Mouse (Mus musculus) neural tube, embryonic 15.5 days (tissue): ENCODE data around the gene BC004004. TPM values are rescaled to one million over a fixed set of nuclear protein-coding genes. Genes with fewer than 3 reads are reported as not detected.
"Not testable (repeated sequence)": the region's sequence is repeated elsewhere in the genome, so short reads cannot be mapped to it uniquely, and the experiment has no call there.

Experiments
- ATAC-seq: fragments of 200-750 bp; cut with Nextera tagmentation; 2 replicates; pipeline ENCODE4 v1.8.0; 2017; ENCODE audit warnings: mild to moderate bottlenecking, moderate TSS enrichment, moderate library complexity; ENCODE audit not compliant: low FRiP score
- H3K27ac ChIP-seq: fragments of 300-500 bp; sonication (generic); replicated peaks from 2 replicates; pipeline ENCODE4 v1.5.1; 2015; ENCODE audit warnings: mild to moderate bottlenecking, inconsistent platforms
- H3K27me3 ChIP-seq: fragments of 300-500 bp; sonication (generic); replicated peaks from 2 replicates; pipeline ENCODE4 v1.6.1; 2015; ENCODE audit warnings: inconsistent platforms
- H3K36me3 ChIP-seq: fragments of 300-500 bp; sonication (generic); 2 replicates; pipeline ENCODE4 v1.6.1; 2015; ENCODE audit warnings: inconsistent platforms
- H3K4me1 ChIP-seq: fragments of 300-500 bp; sonication (generic); 2 replicates; pipeline ENCODE4 v1.6.1; 2015; ENCODE audit warnings: inconsistent platforms
- H3K4me2 ChIP-seq: fragments of 300-500 bp; sonication (generic); 2 replicates; pipeline ENCODE4 v1.6.1; 2015; ENCODE audit warnings: inconsistent platforms, mild to moderate bottlenecking, moderate library complexity
- H3K4me3 ChIP-seq: fragments of 300-500 bp; sonication (generic); replicated peaks from 2 replicates; pipeline ENCODE4 v1.5.1; 2015; ENCODE audit warnings: mild to moderate bottlenecking, inconsistent platforms
- H3K9ac ChIP-seq: fragments of 300-500 bp; sonication (generic); replicated peaks from 2 replicates; pipeline ENCODE4 v1.6.1; 2015; ENCODE audit warnings: mild to moderate bottlenecking, inconsistent platforms
- H3K9me3 ChIP-seq: fragments of 300-500 bp; sonication (generic); replicated peaks from 2 replicates; pipeline ENCODE4 v1.6.1; 2016; ENCODE audit warnings: inconsistent platforms
- WGBS: fragments of 180-500 bp; shearing (Covaris S2); methylation state at CpG from one replicate; pipeline ENCODE4 v1.1.7; 2015; ENCODE audit warnings: mixed read lengths; 5-methylcytosine and 5-hydroxymethylcytosine counted together
- polyA plus RNA-seq: library from polyadenylated mRNA; unstranded; fragments of >200 nt; fragmentation: Nextera tagmentation; extraction: Ambion mirVana; gene quantifications from 2 replicates; pipeline ENCODE4 v1.2.1, GENCODE M21; 2015

The BC004004 gene
- polyA plus RNA-seq, 1 experiment from 2014 or later = 116 TPM

DNA sequence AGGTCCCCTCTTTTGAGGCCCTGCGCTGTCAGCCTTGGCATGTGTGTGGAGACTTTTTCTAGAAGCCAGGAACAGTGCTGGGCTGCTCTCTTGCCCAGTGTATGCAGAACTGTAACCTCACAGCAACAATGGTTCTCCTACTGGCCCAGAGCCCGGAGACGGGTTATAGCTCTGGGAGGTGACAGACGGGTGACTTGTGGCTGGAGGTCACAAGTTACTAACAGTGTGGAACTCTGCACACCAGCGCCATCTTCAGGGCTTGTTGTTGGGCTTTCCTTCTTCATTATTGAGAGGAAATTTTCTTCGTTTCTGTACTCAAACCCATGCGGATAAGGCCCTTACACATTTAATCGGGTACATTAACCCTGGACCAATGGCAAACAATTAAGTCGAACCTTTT lies 19.1 kb upstream of the BC004004 start:
- peaks cover 25% of the 10 kb centered on the region for H3K36me3 ChIP-seq
- no peak overlapping the region for H3K27ac ChIP-seq
- no peaks in the 10 kb centered on the region for H3K9me3 ChIP-seq
- peaks cover 43% of the 10 kb centered on the region for H3K4me1 ChIP-seq
- no peak for ATAC-seq
- no peak overlapping the region for H3K4me2 ChIP-seq
- H3K9ac ChIP-seq = no peak overlapping the region
- WGBS = 54% methylated on average over 9 of the region's 9 CpGs
- H3K4me3 ChIP-seq = no peak overlapping the region
- H3K27me3 ChIP-seq = no peaks in the 10 kb centered on the region

DNA sequence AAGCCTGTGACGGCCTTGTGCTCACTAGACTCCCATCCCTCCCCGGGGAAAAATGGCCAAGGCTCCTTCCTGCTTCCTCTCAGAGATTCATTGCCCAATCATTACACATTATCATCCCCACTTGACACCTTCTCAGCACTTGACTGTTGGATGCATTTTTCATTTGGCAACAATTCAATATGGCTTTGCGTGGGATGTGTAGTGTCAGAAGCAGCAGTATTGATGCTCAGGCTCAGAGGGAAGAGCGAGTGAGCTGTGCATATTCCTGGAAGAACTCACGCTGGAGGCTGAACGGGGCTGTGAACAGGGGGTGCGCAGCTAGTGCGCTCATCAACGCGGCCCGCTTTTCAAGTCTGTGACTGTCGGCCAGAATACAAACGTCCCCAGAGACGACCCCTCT lies 17.6 kb upstream of the BC004004 start:
- H3K4me3 ChIP-seq, H3K27me3 ChIP-seq, ATAC-seq, H3K4me2 ChIP-seq, H3K9me3 ChIP-seq, H3K9ac ChIP-seq, H3K27ac ChIP-seq: not testable (repeated sequence)
- peaks cover 25% of the 10 kb centered on the region for H3K36me3 ChIP-seq
- WGBS = 78% methylated on average over 14 of the region's 14 CpGs
- H3K4me1 ChIP-seq = peaks cover 29% of the 10 kb centered on the region

DNA sequence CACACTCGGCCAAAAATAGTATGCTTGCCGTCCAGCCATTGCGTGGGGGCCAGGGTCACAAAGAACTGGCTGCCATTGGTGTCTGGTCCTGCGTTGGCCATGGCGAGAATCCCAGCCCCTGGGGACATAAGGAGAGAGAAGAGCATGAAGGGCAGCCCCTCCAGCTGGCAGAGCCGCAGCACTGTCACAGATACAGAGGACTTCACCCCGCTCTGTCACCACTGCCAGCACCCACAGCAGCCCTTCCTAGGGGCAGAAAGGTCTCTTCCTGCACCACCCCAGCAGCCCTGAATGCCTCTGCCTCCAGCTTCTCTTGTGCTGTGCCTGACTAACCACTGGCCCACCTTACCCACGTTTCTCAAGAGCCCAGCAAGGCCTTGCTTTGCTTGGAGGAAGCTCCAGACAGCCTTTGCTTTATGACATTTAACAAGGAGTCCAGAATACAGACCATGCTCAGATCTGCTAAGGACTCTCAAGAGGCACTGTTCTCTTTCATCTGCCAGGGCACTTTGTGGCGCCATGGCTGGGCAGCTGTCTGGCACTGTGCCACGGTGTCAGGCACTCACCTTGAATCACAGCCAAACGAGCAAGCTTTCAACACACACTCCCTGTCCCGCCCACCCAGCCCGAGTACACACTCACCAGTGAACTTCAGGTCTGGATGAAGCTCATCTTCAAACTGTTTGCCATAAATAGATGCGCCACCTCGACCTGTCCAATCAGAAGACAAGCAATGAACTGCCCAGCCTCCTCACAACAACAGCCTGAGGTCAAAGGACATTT lies 16.8 kb upstream of the BC004004 start:
- Histone ChIP-seq H3K4me1 (peaks cover 23% of the 10 kb centered on the region), H3K4me2 (no peak overlapping the region), H3K27ac (peak overlapping the region; percentile 58; the same call in 1 of the 2 replicates), H3K4me3 (no peak overlapping the region), H3K36me3 (peaks cover 25% of the 10 kb centered on the region), H3K27me3 (no peaks in the 10 kb centered on the region), H3K9ac (no peak overlapping the region), H3K9me3 (no peaks in the 10 kb centered on the region)
- WGBS = 71% methylated on average over 15 of the region's 15 CpGs
- no peak for ATAC-seq

DNA sequence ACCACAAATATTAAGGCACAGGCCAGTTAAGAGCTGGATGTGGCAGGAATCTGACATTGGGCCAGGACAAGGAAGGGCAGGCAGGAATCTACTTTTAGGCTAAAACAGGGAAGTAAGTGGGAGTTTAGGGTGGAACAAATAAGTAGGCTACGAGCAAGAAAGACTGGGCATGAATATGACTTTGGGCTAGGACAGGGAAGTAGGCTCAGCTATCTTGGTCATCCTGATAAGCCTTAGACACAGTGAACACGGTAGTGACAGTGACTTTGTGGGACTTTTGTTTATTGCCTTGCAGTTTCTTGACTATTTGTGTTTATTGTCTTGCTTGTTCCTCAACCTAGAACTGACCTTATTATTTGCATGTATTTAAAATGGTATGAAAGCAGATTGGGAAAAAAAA lies 15.4 kb upstream of the BC004004 start:
- H3K36me3 ChIP-seq = peaks cover 32% of the 10 kb centered on the region
- 87% methylated on average over 2 of the region's 2 CpGs for WGBS
- H3K9ac ChIP-seq = no peak overlapping the region
- H3K4me1 ChIP-seq = peaks cover 26% of the 10 kb centered on the region
- no peaks in the 10 kb centered on the region for H3K27me3 ChIP-seq
- H3K4me3 ChIP-seq = no peak overlapping the region
- ATAC-seq = no peak
- no peaks in the 10 kb centered on the region for H3K9me3 ChIP-seq
- H3K4me2 ChIP-seq = no peak overlapping the region
- no peak overlapping the region for H3K27ac ChIP-seq

DNA sequence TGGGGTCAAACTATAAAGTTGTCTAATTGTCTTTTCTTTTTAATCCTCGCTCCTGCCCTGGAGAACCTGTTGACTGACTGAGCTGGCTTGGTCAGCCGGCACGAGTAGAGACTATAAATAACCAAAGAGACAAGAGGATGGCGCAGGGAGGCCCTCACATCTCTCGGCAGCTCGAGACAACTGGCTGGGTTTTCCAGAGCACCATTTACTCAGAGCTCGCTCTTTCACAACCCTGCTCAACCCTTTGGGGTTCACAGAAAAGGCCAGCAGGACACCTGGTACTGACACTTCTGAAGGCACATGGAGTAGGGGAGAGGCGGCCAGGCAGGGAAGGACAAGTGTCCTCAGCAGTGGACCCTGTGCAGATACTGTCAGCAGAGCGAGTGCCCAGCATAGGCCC lies 14.9 kb upstream of the BC004004 start:
- Histone ChIP-seq H3K27ac (no peak overlapping the region), H3K4me1 (peaks cover 30% of the 10 kb centered on the region), H3K4me2 (no peak overlapping the region), H3K4me3 (no peak overlapping the region), H3K27me3 (no peaks in the 10 kb centered on the region), H3K9me3 (no peaks in the 10 kb centered on the region), H3K9ac (no peak overlapping the region), H3K36me3 (peaks cover 36% of the 10 kb centered on the region)
- no peak for ATAC-seq
- WGBS = 51% methylated on average over 9 of the region's 9 CpGs

DNA sequence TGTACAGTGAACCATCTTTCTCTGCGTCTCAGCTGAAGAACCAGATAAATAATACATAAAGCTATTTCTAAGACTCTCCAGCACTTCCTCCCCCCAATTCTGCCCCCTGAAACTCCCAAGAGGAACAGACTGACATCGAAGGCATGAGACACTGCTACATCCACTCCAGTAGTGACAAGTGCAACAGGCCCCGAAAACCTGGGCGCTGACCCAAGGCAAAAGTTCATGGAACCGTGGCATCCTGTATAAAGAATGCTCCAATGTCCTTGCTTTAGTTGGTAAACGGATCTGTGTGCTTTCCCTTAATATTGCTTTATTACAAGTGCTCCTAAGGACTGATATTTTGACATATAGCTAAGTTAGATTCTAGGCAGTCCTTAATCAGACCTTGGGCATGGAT lies 13.8 kb upstream of the BC004004 start:
- WGBS = 90% methylated on average over 6 of the region's 6 CpGs
- H3K27me3 ChIP-seq, H3K9ac ChIP-seq, ATAC-seq, H3K9me3 ChIP-seq, H3K4me3 ChIP-seq, H3K27ac ChIP-seq, H3K4me2 ChIP-seq: not testable (repeated sequence)
- H3K36me3 ChIP-seq = peaks cover 31% of the 10 kb centered on the region
- H3K4me1 ChIP-seq = peaks cover 35% of the 10 kb centered on the region

DNA sequence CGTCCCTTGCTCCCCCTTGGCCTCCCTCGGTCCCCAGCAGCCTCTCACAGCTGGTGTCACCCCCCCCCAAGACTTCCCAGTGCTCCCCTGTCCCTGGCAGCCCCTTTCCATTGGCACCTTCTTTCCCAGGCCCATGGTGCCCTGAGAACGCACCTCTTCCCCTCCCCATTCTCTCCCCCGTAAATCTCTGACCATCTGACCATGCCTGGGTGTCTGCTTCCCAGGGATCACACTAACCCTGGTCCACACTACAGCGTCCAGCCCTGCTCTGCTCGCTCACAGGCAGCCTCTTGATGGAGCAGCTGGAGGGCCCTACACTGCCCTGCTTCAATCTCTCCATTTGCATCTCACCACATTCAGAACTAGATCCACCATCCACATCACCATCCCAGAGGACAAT lies 12.1 kb upstream of the BC004004 start:
- 88% methylated on average over 6 of the region's 6 CpGs for WGBS
- H3K27ac ChIP-seq = no peak overlapping the region
- H3K36me3 ChIP-seq = peaks cover 18% of the 10 kb centered on the region

DNA sequence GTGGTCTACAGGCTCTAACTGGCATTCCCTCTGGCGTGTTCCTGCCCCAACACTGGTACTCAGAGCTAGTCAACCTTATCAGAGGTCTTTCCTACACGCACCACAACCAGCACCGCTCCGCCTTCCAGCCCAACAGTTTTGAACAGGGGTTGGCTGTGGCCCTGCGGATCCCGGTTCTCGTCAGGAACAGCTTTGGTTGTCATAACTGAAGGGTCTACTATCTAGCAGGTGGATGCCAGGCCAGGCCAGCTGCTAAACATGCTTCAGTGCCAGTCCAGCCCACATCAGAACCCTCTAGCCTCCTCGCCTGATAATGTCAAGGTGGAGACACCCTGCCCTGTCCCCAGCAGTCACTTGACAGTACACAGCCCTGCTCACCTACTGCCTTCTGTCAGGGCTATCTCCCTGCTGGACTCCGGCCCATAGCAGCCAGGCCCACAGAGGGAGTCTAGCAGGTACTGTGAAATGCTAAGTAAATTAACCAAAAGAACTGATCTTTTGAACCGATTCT lies 11.5 kb upstream of the BC004004 start:
- ATAC-seq = no peak
- no peak overlapping the region for H3K27ac ChIP-seq
- H3K9ac ChIP-seq = no peak overlapping the region
- H3K4me3 ChIP-seq = no peak overlapping the region
- peaks cover 14% of the 10 kb centered on the region for H3K36me3 ChIP-seq
- H3K4me1 ChIP-seq = peaks cover 41% of the 10 kb centered on the region
- H3K27me3 ChIP-seq = no peaks in the 10 kb centered on the region
- no peak overlapping the region for H3K4me2 ChIP-seq
- H3K9me3 ChIP-seq = no peaks in the 10 kb centered on the region
- WGBS = 97% methylated on average over 10 of the region's 10 CpGs

More for the DNA sequence above, 12.1 kb upstream of the BC004004 start:
- Histone ChIP-seq H3K4me1 (peaks cover 41% of the 10 kb centered on the region), H3K9ac (no peak overlapping the region), H3K4me3 (no peak overlapping the region), H3K27me3 (no peaks in the 10 kb centered on the region), H3K4me2 (no peak overlapping the region), H3K9me3 (no peaks in the 10 kb centered on the region)
- no peak for ATAC-seq

DNA sequence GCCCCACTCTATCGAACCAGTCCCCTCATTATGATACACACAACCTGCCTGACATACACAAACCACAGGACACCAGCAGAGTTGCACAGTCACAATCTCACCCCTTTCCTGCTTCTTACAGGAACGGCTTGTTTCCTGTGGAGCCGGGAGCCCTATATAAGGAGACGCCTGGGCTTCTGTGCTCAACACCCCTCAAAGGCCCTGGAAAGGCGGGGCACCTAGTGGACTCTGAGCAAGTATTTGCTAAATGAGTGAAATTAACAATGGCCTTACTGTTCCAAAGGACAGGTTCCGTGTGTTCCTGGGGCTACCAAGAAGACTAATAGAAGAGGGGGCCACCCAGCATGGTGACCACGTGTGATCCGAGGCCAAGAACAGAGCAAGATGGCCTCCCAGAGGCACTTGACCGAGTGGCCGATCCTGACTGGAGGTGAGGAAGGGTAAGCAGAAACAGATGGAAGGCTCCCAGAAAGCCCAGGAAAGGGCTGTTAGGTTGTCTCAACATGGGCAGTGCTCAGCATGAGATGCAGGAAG lies 10.5 kb upstream of the BC004004 start:
- H3K36me3 ChIP-seq = peaks cover 14% of the 10 kb centered on the region
- H3K9ac ChIP-seq = no peak overlapping the region
- no peak overlapping the region for H3K4me3 ChIP-seq
- no peak for ATAC-seq
- no peaks in the 10 kb centered on the region for H3K9me3 ChIP-seq
- WGBS = 90% methylated on average over 10 of the region's 10 CpGs
- no peak overlapping the region for H3K4me2 ChIP-seq
- H3K27me3 ChIP-seq = no peaks in the 10 kb centered on the region
- peaks cover 44% of the 10 kb centered on the region for H3K4me1 ChIP-seq
- H3K27ac ChIP-seq = peak overlapping the region; percentile 37; the same call in 1 of the 2 replicates

DNA sequence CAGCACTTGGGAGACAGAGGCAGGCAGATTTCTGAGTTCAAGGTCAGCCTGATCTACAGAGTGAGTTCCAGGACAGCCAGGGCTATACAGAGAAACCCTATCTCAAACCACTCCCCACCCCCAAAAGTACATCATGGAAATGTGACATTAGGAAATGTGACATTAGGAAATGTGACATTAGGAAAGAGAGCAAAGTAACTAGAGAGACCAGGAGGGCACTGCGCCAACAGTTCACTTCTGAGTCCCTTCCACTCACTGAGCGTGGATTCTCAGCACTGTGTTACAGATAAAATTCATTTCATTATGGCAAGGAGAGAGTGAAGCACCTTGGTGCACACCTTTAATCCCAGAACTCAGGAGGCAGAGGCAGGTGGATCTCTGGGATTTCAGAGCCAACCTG lies 9.7 kb upstream of the BC004004 start:
- H3K36me3 ChIP-seq = peaks cover 14% of the 10 kb centered on the region
- H3K27me3 ChIP-seq = no peaks in the 10 kb centered on the region
- no peak for ATAC-seq
- no peaks in the 10 kb centered on the region for H3K9me3 ChIP-seq
- H3K4me1 ChIP-seq = peaks cover 46% of the 10 kb centered on the region
- no peak overlapping the region for H3K27ac ChIP-seq
- H3K9ac ChIP-seq = no peak overlapping the region
- H3K4me3 ChIP-seq = no peak overlapping the region
- H3K4me2 ChIP-seq = no peak overlapping the region
- WGBS = 92% methylated on average over 2 of the region's 2 CpGs

DNA sequence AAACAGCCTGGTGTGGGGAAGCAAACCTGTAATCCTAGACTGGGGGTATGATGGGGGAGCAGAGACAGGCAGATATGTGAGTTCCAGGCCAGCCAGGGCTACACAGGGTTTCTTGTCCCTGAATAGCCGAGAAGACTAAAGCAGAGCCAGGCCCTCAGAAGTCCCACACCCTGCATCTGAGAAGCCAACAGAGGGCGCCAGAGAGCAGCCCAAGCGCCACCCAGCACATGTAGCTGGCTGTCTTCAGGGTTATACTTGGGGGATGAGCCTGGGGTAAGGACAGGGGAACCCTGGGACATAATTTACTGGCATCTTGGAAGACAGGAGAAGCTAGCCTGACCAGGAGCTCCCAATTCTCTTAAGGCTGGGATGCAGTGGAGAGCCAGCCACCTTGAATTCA lies 9.1 kb upstream of the BC004004 start:
- H3K9ac ChIP-seq = no peak overlapping the region
- H3K4me2 ChIP-seq = no peak overlapping the region
- no peaks in the 10 kb centered on the region for H3K9me3 ChIP-seq
- no peaks in the 10 kb centered on the region for H3K27me3 ChIP-seq
- ATAC-seq = no peak
- no peak overlapping the region for H3K27ac ChIP-seq
- H3K4me1 ChIP-seq = peaks cover 51% of the 10 kb centered on the region
- no peak overlapping the region for H3K4me3 ChIP-seq
- peaks cover 14% of the 10 kb centered on the region for H3K36me3 ChIP-seq
- WGBS = 3% methylated on average over 3 of the region's 3 CpGs

DNA sequence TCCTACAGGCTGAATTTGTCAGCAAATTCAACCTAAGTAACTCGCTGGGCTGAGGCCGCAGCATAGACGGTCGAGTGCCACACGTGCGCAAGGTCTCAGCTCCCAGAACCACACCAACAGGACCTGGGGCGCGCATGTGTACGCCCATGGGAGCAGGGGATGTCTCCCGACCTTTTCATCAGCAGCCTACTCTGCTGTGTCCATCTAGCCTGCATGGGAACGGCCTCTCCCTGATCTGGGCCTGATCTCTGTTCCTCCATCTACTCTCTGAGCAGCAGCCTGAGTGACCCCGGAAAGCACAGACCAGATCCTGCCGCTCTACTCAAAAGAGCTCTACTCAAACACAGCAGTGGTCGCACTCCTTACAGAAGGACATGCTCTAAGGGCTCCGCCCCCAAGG lies 8.1 kb upstream of the BC004004 start:
- peaks cover 14% of the 10 kb centered on the region for H3K36me3 ChIP-seq
- no peak overlapping the region for H3K27ac ChIP-seq
- no peak overlapping the region for H3K4me2 ChIP-seq
- no peaks in the 10 kb centered on the region for H3K9me3 ChIP-seq
- H3K9ac ChIP-seq = no peak overlapping the region
- no peaks in the 10 kb centered on the region for H3K27me3 ChIP-seq
- no peak overlapping the region for H3K4me3 ChIP-seq
- WGBS = 90% methylated on average over 15 of the region's 15 CpGs
- no peak for ATAC-seq
- peaks cover 53% of the 10 kb centered on the region for H3K4me1 ChIP-seq
